Mouse (Mus musculus): Measurements from ENCODE around the gene Krtdap. TPM values are rescaled to one million over a fixed set of nuclear protein-coding genes. Genes with fewer than 3 reads are reported as not detected.
"Not testable (repeated sequence)": the region's sequence is repeated elsewhere in the genome, so short reads cannot be mapped to it uniquely, and the experiment has no call there.

Gene Krtdap
- 36.0 and 39.0 TPM in 2 replicates for polyA plus RNA-seq (2015; fragmentation: Nextera tagmentation; extraction: Ambion mirVana)

- no peak for DNase-seq (ENCODE audit: low spot score)
These were observed at the start of gene Krtdap for GRCm38 (mm10) chr7:30787377-30788022. Krtdap (plus strand) TSS chr7:30787896.

DNA sequence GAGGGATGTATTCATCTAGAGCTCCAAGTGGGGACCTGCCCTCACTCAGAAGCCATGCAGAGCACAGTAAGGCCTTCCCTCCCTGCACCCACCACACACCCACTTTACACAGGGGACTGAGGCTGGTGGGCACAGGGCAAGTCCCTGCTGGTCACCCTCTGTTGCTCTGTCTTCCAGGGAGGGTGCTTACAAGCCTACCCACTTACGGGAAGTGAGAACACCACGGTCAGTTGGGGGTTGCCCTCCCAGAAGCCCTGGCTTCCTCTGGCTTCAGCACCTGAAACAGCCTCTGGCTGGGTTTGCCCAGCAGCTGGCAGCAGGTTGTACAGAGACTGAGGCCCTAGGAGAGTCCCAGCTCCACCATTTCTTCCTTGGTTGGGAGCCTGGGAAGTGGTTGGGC is 45.1 kb upstream of the Krtdap start:
- not testable (repeated sequence) for DNase-seq (ENCODE audit: low spot score)

- DNase-seq (ENCODE audit: low spot score): not testable (repeated sequence)
These were observed 44.1 kb upstream of the Krtdap start, which contains the start of gene Gapdhs for GRCm38 (mm10) chr7:30743617-30744016. Gapdhs (minus strand) TSS chr7:30743681.

- no peak for DNase-seq (ENCODE audit: low spot score)
These were observed 43.6 kb upstream of the Krtdap start for GRCm38 (mm10) chr7:30744022-30744598.

GRCm38 (mm10) chr7:30747525-30748204 is 40.0 kb upstream of the Krtdap start:
- DNase-seq (ENCODE audit: low spot score): no peak

DNA sequence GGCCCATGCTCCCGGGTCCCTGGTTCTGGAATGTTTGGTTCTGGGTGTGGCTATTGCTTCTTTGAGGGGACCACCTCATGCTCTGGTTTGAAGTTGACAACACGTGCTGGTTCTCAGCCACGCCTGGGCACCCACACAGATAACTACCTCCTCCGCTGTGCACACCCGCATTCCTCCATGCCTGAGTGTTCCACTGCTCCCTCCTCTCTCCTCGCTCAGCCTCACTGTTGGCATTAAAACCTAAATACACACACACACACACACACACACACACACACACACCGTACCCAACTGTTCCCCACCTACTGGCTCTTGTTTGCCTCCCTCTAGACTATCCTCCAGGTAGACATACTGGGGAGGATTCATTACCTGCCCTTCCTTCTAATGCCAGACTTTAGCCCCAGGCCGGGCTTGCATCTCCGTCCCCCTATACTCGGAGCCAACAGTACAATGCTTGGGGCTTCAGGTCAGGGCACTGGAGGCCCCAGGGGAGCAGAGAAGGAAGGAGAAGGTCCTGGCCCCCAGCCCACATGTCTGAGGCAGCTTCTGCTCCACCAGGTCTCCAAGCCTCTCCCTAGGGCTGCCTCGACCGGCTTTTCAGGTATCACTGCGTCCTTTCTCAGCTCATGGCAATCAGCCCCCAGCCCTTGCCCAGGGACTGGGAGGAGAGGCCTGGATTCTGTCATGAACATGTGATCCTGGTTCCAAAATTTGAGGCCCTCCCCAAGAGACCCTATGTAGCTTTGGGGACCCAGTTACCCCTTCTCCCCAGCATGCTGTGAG is 37.7 kb upstream of the Krtdap start:
- DNase-seq (ENCODE audit: low spot score): no peak

- no peak for DNase-seq (ENCODE audit: low spot score)
These were observed 36.5 kb upstream of the Krtdap start, which contains the start of gene Sbsn for GRCm38 (mm10) chr7:30751086-30751669. Sbsn (plus strand) TSS chr7:30751471.

DNA sequence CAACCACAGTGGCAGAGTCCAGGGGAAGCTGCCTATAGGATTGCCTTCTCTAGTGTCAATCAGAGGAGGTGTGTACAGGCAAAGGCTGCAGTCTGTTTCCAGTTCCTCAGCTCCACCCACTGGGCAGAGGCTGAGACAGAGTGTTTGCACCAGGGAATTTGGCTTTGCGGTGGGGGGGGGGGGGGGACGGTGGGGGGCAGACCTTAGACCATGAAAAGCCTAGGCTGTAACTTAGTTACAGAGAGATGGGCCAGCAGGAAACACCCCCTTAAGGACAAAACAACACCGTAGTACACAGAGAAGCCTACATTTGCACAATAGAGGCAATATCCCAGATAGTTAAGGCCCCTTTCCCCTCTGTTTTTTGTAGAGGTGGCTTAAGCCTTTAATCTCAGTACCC is 30.7 kb upstream of the Krtdap start:
- DNase-seq (ENCODE audit: low spot score): no peak

- DNase-seq (ENCODE audit: low spot score): peak; percentile 12
These were observed 28.8 kb upstream of the Krtdap start for GRCm38 (mm10) chr7:30758853-30759252.

DNA sequence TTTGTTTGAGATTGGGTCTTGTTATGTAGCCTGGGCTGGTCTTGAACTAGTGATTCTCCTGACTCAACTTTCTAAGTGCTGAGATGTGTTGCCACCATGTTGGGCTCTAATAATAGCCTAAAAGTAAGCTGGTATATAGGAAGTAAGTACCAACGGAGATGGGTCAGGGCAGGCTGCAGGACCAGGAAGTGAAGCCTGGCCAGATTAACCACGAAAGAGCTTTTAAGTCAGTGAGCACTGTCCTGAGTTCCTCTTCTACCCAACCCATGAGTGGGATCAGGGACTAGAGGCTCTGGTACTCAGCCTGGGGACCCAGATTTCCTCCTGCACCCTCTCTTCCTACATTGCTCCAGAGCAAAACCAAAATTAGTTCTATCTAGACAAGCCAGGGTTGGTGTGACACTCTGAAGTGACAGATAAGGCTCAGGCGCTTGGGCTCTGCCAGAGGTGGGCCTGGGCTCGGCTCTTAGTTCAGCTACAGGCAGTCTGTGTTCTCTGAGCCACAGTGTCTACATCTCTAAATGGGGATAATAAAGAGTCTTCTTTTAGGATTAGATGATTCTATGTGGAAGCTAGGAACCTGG is 25.8 kb upstream of the Krtdap start:
- DNase-seq (ENCODE audit: low spot score): no peak

GRCm38 (mm10) chr7:30763456-30763855 is 24.2 kb upstream of the Krtdap start, which contains the start of gene Dmkn:
Dmkn (plus strand) TSS chr7:30763756.
- DNase-seq (ENCODE audit: low spot score): no peak

DNA sequence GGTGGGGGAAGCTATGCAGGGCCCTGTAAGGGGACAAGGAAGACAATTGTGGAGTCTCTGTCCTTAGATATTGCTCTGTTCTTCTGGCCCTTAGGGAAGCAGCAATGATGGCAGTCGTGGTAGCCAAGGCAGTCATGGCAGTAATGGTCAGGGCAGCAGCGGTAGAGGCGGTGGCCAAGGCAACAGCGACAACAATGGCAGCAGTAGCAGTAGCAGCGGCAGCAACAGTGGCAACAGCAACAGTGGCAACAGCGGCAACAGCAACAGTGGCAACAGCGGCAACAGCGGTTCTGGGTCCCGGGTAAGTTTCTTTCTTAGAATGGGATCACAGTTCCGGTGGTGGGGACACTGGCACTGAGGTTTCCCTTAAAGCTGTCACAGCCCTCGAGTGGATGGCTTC is 22.5 kb upstream of the Krtdap start:
- DNase-seq (ENCODE audit: low spot score): no peak

GRCm38 (mm10) chr7:30766408-30766807 is 21.3 kb upstream of the Krtdap start:
- no peak for DNase-seq (ENCODE audit: low spot score)

- DNase-seq (ENCODE audit: low spot score): no peak
These were observed 18.5 kb upstream of the Krtdap start for GRCm38 (mm10) chr7:30769236-30769635.

- no peak for DNase-seq (ENCODE audit: low spot score)
These were observed 11.6 kb upstream of the Krtdap start for GRCm38 (mm10) chr7:30776104-30776503.

GRCm38 (mm10) chr7:30777081-30777579 is 10.6 kb upstream of the Krtdap start:
- no peak for DNase-seq (ENCODE audit: low spot score)

DNA sequence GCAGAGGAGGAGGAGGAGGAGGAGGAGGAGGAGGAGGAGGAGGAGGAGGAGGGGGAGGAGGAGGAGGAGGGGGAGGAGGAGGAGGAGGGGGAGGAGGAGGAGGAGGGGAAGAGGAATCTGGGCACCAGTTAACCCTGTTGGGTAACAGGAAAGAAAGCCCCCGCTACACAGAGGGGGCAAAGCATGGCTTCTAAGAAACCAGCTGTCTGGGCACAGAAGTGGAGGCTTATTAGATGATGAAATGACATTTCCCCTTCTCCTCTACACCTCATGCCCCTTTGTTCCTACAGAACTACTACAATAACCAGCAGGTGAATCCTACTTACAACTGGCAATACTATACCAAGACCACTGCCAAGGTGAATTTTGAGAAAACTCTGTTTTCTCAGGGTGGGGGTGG is 9.8 kb upstream of the Krtdap start:
- no peak for DNase-seq (ENCODE audit: low spot score)

- DNase-seq (ENCODE audit: low spot score): peak; percentile 50
These were observed 5.9 kb upstream of the Krtdap start for GRCm38 (mm10) chr7:30781792-30782191.

DNA sequence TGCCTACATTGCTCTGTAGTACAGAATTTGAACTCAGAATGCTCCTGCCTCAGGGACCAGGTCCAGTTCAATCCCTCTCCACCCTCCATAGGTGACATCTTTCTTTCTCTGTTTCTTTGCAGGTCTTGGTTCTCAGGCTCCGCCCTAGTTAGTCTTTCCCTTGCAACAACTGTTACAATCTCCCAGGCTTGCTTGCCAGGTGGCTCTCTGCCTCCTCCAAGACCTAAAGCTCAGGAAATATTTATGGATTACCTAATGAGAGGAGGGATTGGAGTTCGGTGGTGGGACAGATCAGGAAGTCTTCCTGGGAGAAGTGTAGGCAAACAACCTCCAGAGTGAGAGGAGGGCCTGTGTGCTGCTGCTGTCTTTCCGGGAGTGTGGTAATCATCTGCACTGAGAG is 5.0 kb upstream of the Krtdap start:
- no peak for DNase-seq (ENCODE audit: low spot score)

DNA sequence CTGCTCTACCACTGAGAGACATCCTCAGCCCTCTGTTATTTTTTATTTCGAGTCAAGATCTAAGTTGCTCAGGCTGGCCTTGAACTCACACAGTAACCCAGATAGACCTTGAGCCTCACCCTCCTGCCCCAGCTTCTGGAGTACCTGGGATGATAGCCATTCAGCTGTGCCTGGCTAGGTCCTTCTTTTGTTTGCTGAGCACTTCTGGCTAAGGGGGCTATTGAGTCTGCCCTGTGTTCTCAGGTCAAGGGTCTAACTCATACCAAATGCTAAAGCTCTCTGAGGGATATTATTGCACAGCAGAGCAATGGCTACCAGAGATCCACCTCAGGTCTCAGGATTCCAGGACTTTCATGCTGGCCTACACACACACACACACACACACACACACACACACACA is 2.5 kb upstream of the Krtdap start:
- no peak for DNase-seq (ENCODE audit: low spot score)
